Mouse (Mus musculus) embryonic facial prominence, embryonic 11.5 days (tissue): ENCODE measurements at regions not wholly inside any gene's neighbourhood (a gene's known extent, or its start where the extent isn't known, plus 50 kb on each side); places are given as distances from the start of the nearest gene placed in this dataset.

Source experiments
- ATAC-seq: fragments of 200-750 bp; cut with Nextera tagmentation; replicated peaks from 2 replicates; pipeline ENCODE4 v1.8.0; 2017; ENCODE audit warnings: low read depth; ENCODE audit not compliant: insufficient number of reproducible peaks, low FRiP score, low TSS enrichment
- DNase-seq: peaks from one replicate; pipeline ENCODE4 v3.0.0-alpha.2; 2015; ENCODE audit warnings: low spot score
- H3K27ac ChIP-seq: fragments of 300-500 bp; sonication (generic); replicated peaks from 2 replicates; pipeline ENCODE4 v1.5.1; 2014; ENCODE audit warnings: mild to moderate bottlenecking, low read depth, low read length, control low read depth
- H3K27me3 ChIP-seq: fragments of 300-500 bp; sonication (generic); 2 replicates; pipeline ENCODE4 v1.6.1; 2014; ENCODE audit warnings: mild to moderate bottlenecking, low read length, moderate library complexity, mixed read lengths; ENCODE audit not compliant: control insufficient read depth, insufficient read depth
- H3K36me3 ChIP-seq: fragments of 300-500 bp; sonication (generic); replicated peaks from 2 replicates; pipeline ENCODE4 v1.6.1; 2014; ENCODE audit warnings: low read depth, mild to moderate bottlenecking, low read length, moderate library complexity, mixed read lengths; ENCODE audit not compliant: control insufficient read depth, insufficient read depth
- H3K4me1 ChIP-seq: fragments of 300-500 bp; sonication (generic); 2 replicates; pipeline ENCODE4 v1.6.1; 2014; ENCODE audit warnings: low read length, mixed read lengths; ENCODE audit not compliant: control insufficient read depth, insufficient read depth
- H3K4me2 ChIP-seq: fragments of 300-500 bp; sonication (generic); 2 replicates; pipeline ENCODE4 v1.6.1; 2014; ENCODE audit warnings: low read depth, mild to moderate bottlenecking, control low read depth, low read length, moderate library complexity
- H3K4me3 ChIP-seq: fragments of 300-500 bp; sonication (generic); 2 replicates; pipeline ENCODE4 v1.5.1; 2014; ENCODE audit warnings: low read depth, low read length, control low read depth
- H3K9ac ChIP-seq: fragments of 300-500 bp; sonication (generic); replicated peaks from 2 replicates; pipeline ENCODE4 v1.6.1; 2014; ENCODE audit warnings: mild to moderate bottlenecking, control low read depth, low read length
- H3K9me3 ChIP-seq: fragments of 300-500 bp; sonication (generic); replicated peaks from 2 replicates; pipeline ENCODE4 v1.6.1; 2016; ENCODE audit warnings: mild to moderate bottlenecking, low read length, inconsistent platforms, mixed read lengths; ENCODE audit not compliant: control insufficient read depth
- WGBS: fragments of 180-500 bp; shearing (Covaris S2); extraction: QIAGEN DNeasy Blood & Tissue Kit; methylation state at CpG from one replicate; pipeline ENCODE4 v1.1.7; 2014; 5-methylcytosine and 5-hydroxymethylcytosine counted together

DNA sequence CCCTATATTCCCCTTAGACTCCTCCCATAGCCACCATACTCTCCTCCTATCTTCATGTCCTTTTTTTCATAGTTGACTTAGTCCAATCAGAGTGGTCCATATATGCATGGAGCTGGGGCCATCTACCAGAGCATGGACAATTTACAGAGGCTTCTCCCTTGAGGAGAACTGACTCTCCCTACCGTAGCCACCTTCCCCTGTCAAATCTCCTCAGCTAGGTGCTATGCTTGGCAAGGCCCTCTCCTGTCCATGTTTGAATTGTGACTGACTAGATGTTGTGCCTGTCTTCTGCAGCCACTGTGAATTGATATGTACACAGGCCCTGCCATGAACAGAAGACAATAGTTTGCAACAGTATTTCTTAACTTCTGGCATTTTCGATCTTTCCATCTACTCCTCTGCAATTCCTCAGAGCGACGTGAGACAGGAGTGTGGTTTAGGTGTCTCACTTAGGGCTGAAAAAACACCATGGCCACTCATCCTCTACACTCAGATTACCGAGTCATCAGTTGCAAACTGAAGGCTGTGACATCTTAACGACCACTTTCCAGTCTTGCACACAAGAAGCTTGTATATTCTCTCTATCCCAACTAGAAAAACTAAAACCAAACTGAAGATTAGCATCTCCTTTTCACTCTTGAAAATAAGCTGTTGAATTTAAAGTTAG is 163.1 kb upstream of the Arrdc4 start:
- 71% methylated on average over 6 of the region's 6 CpGs for WGBS
- no peak for ATAC-seq
- no peak for DNase-seq
- H3K27ac ChIP-seq, result no peak overlapping the region
- no peaks in the 10 kb centered on the region for H3K4me1 ChIP-seq
- no peaks in the 10 kb centered on the region for H3K9me3 ChIP-seq
- no peak overlapping the region for H3K4me3 ChIP-seq
- no peak overlapping the region for H3K9ac ChIP-seq
- H3K36me3 ChIP-seq, result no peaks in the 10 kb centered on the region
- no peaks in the 10 kb centered on the region for H3K27me3 ChIP-seq
- no peak overlapping the region for H3K4me2 ChIP-seq

GRCm38 (mm10) chr7:68911562-68911961 is 162.5 kb upstream of the Arrdc4 start:
- 81% methylated on average over 3 of the region's 3 CpGs for WGBS
- no peaks in the 10 kb centered on the region for H3K36me3 ChIP-seq
- no peak for ATAC-seq

DNA sequence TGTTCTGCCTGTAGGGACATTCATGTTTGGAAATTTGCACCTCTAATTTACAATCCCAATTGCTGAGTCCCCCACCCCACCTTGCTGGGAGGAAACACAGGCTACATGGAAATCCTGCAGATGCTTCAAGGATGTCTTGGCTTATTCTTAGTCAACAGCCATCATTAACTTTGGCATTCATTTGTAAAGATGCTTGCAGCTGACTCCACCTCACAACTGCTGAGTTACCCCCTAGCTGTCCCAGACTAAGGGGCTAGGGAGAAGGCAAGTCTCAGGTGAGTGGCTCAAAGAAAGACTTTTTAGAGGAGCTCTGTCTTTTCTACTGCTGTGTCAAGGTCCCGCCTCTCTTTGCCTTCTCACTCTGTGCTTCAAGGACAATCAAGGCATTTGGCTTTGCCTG is 160.7 kb upstream of the Arrdc4 start:
- no peak overlapping the region for H3K4me2 ChIP-seq
- H3K9ac ChIP-seq, result no peak overlapping the region
- H3K4me1 ChIP-seq, result no peaks in the 10 kb centered on the region
- WGBS, result 94% methylated on average over 1 of the region's 1 CpGs
- DNase-seq, result no peak
- no peaks in the 10 kb centered on the region for H3K27me3 ChIP-seq
- no peak overlapping the region for H3K27ac ChIP-seq
- H3K9me3 ChIP-seq, result no peaks in the 10 kb centered on the region
- H3K36me3 ChIP-seq, result no peaks in the 10 kb centered on the region
- ATAC-seq, result no peak
- no peak overlapping the region for H3K4me3 ChIP-seq

More at GRCm38 (mm10) chr7:68911562-68911961, 162.5 kb upstream of the Arrdc4 start:
- H3K27ac ChIP-seq, result no peak overlapping the region
- no peak overlapping the region for H3K4me2 ChIP-seq
- no peaks in the 10 kb centered on the region for H3K4me1 ChIP-seq
- DNase-seq, result no peak
- H3K4me3 ChIP-seq, result no peak overlapping the region
- H3K9me3 ChIP-seq, result no peaks in the 10 kb centered on the region
- H3K9ac ChIP-seq, result no peak overlapping the region
- no peaks in the 10 kb centered on the region for H3K27me3 ChIP-seq

GRCm38 (mm10) chr7:68908401-68908834 is 159.4 kb upstream of the Arrdc4 start:
- no peak overlapping the region for H3K27ac ChIP-seq
- no peaks in the 10 kb centered on the region for H3K4me1 ChIP-seq
- H3K4me3 ChIP-seq, result no peak overlapping the region
- no peak for ATAC-seq
- no peak overlapping the region for H3K4me2 ChIP-seq
- 57% methylated on average over 1 of the region's 1 CpGs for WGBS
- no peak overlapping the region for H3K9ac ChIP-seq
- DNase-seq, result no peak
- no peaks in the 10 kb centered on the region for H3K36me3 ChIP-seq
- H3K27me3 ChIP-seq, result no peaks in the 10 kb centered on the region
- H3K9me3 ChIP-seq, result no peaks in the 10 kb centered on the region

DNA sequence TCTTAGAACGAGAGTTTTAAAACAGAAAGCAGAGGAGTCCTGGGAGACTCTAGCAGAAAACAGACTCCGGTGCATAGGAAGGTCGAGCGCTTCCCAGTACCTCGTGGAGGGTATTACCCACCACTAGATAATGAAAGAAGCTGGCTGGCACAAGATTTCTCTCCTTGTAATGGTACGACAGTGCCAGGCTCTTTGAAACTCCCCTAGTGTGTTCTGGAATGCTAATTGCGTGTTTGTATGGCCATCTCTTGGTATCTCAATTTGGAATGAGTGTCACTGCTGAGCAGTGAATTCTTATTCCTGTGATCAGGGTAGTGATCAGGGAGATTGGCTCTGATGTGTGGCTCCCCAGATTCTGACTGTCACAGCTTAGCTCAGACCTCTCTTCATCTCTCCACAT is 158.8 kb upstream of the Arrdc4 start:
- WGBS, result 82% methylated on average over 7 of the region's 7 CpGs
- Histone ChIP-seq H3K36me3 (no peaks in the 10 kb centered on the region), H3K4me3 (no peak overlapping the region), H3K27ac (no peak overlapping the region), H3K9ac (no peak overlapping the region), H3K4me1 (no peaks in the 10 kb centered on the region), H3K9me3 (no peaks in the 10 kb centered on the region), H3K4me2 (no peak overlapping the region), H3K27me3 (no peaks in the 10 kb centered on the region)
- no peak for ATAC-seq
- DNase-seq, result no peak

GRCm38 (mm10) chr7:68906771-68907395 is 157.8 kb upstream of the Arrdc4 start:
- H3K4me3 ChIP-seq, result no peak overlapping the region
- ATAC-seq, result no peak
- H3K27ac ChIP-seq, result no peak overlapping the region
- no peaks in the 10 kb centered on the region for H3K27me3 ChIP-seq
- no peaks in the 10 kb centered on the region for H3K9me3 ChIP-seq
- no peaks in the 10 kb centered on the region for H3K36me3 ChIP-seq
- H3K9ac ChIP-seq, result no peak overlapping the region
- H3K4me1 ChIP-seq, result no peaks in the 10 kb centered on the region
- DNase-seq, result no peak
- WGBS, result 72% methylated on average over 8 of the region's 8 CpGs
- no peak overlapping the region for H3K4me2 ChIP-seq

GRCm38 (mm10) chr7:68905793-68906192 is 156.8 kb upstream of the Arrdc4 start:
- no peaks in the 10 kb centered on the region for H3K27me3 ChIP-seq
- H3K9ac ChIP-seq, result no peak overlapping the region
- no peak overlapping the region for H3K4me2 ChIP-seq
- no peak overlapping the region for H3K4me3 ChIP-seq
- WGBS, result 90% methylated on average over 4 of the region's 4 CpGs
- no peak overlapping the region for H3K27ac ChIP-seq
- no peaks in the 10 kb centered on the region for H3K36me3 ChIP-seq
- DNase-seq, result no peak
- no peak for ATAC-seq
- H3K9me3 ChIP-seq, result no peaks in the 10 kb centered on the region
- no peaks in the 10 kb centered on the region for H3K4me1 ChIP-seq

- H3K27ac ChIP-seq, result no peak overlapping the region
- DNase-seq (no peak), ATAC-seq (no peak)
- H3K27me3 ChIP-seq, result no peaks in the 10 kb centered on the region
- no peak overlapping the region for H3K4me3 ChIP-seq
- no peaks in the 10 kb centered on the region for H3K36me3 ChIP-seq
- H3K4me2 ChIP-seq, result no peak overlapping the region
- no peaks in the 10 kb centered on the region for H3K9me3 ChIP-seq
- no peak overlapping the region for H3K9ac ChIP-seq
- H3K4me1 ChIP-seq, result no peaks in the 10 kb centered on the region
Measured at GRCm38 (mm10) chr7:68886173-68886572, 137.1 kb upstream of the Arrdc4 start.
